Mouse (Mus musculus): ENCODE data around the gene Mcub. TPM values are rescaled to one million over a fixed set of nuclear protein-coding genes. Genes with fewer than 3 reads are reported as not detected.

The Mcub gene
- polyA plus RNA-seq, 1 experiment = 13.1 TPM

- no peaks in the 10 kb centered on the region for H3K36me3 ChIP-seq (ENCODE audit: control insufficient read depth, insufficient read depth, low read length)
- no peaks in the 10 kb centered on the region for H3K27me3 ChIP-seq (ENCODE audit: control insufficient read depth, insufficient read depth, low read length)
- peaks cover 26% of the 10 kb centered on the region for H3K4me1 ChIP-seq (replicated peaks; ENCODE audit: control insufficient read depth, insufficient read depth, low read length)
- no peak overlapping the region for H3K4me3 ChIP-seq (ENCODE audit: control insufficient read depth, insufficient read depth, low read length)
- H3K27ac ChIP-seq (ENCODE audit: control insufficient read depth, insufficient read depth, low read length) = no peak overlapping the region
- TF ChIP-seq POLR2A (IDR thresholded peaks at IDR 0.05; ENCODE audit: control insufficient read depth, extremely low read depth, insufficient read depth, low read length, poor library complexity) (no peak), CTCF (IDR thresholded peaks at IDR 0.05; ENCODE audit: borderline replicate concordance, control insufficient read depth, extremely low read depth, insufficient read depth, low read length, poor library complexity) (no peak)
- 96% methylated on average over 2 of the region's 2 CpGs for WGBS
- DNase-seq = no peak
Observed at GRCm38 (mm10) chr3:129879913-129880312, 90.1 kb downstream of the Mcub start.

DNA sequence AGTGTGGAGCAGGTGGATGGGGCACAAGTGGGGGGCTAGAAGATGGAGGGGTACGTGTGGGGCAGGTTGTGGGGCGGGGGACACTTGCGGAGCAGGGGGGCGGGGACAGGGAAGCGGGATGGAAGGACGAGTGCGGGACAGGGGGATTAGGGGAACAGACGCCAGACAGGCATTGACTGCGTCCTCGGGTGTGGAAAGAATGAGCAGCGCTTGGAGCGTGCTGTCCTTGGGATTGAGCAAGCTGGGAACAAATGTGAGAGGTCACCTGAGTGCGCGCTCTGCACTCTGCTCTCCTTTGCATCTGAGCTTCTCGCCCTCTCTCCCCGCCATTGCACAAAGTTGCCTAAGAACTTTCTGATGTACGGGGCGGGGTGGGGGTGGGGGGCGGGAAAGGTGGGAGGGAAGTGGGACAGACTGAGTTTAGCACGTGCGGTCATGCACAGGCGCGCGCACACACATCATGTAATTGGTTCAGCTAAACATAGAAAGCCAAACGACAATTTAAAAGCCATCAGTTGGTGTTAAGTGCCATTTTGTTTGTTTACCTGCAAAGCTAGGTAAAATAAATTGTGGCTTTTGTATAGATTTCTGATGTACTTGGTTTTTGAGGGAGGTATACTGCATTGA is 90.8 kb downstream of the Mcub start:
- peak overlapping the region; percentile 99 for H3K4me3 ChIP-seq (ENCODE audit: control insufficient read depth, insufficient read depth, low read length)
- peak overlapping the region; percentile 32; the same call in 1 of the 2 replicates for H3K27ac ChIP-seq (ENCODE audit: control insufficient read depth, insufficient read depth, low read length)
- H3K4me1 ChIP-seq (replicated peaks; ENCODE audit: control insufficient read depth, insufficient read depth, low read length) = peaks cover 26% of the 10 kb centered on the region
- DNase-seq = peak; percentile 31
- WGBS = under 1% methylated on average over 25 of the region's 25 CpGs
- no peak for TF ChIP-seq CTCF (IDR thresholded peaks at IDR 0.05; ENCODE audit: borderline replicate concordance, control insufficient read depth, extremely low read depth, insufficient read depth, low read length, poor library complexity)
- no peak for TF ChIP-seq POLR2A (IDR thresholded peaks at IDR 0.05; ENCODE audit: control insufficient read depth, extremely low read depth, insufficient read depth, low read length, poor library complexity)
- no peaks in the 10 kb centered on the region for H3K36me3 ChIP-seq (ENCODE audit: control insufficient read depth, insufficient read depth, low read length)
- H3K27me3 ChIP-seq (ENCODE audit: control insufficient read depth, insufficient read depth, low read length) = no peaks in the 10 kb centered on the region

- Histone ChIP-seq H3K4me1 (replicated peaks; ENCODE audit: control insufficient read depth, insufficient read depth, low read length) (peaks cover 26% of the 10 kb centered on the region), H3K4me3 (ENCODE audit: control insufficient read depth, insufficient read depth, low read length) (peak within 1 kb of the TSS; percentile 99), H3K36me3 (ENCODE audit: control insufficient read depth, insufficient read depth, low read length) (no peaks in the 10 kb centered on the region), H3K27me3 (ENCODE audit: control insufficient read depth, insufficient read depth, low read length) (no peaks in the 10 kb centered on the region), H3K27ac (ENCODE audit: control insufficient read depth, insufficient read depth, low read length) (peak within 1 kb of the TSS; percentile 32; the same call in 1 of the 2 replicates)
- peak; percentile 90 for DNase-seq
- under 1% methylated on average over 64 of the region's 66 CpGs for WGBS
- TF ChIP-seq CTCF (IDR thresholded peaks at IDR 0.05; ENCODE audit: borderline replicate concordance, control insufficient read depth, extremely low read depth, insufficient read depth, low read length, poor library complexity) (peak; percentile 37; the same call in 1 of the 2 replicates), POLR2A (IDR thresholded peaks at IDR 0.05; ENCODE audit: control insufficient read depth, extremely low read depth, insufficient read depth, low read length, poor library complexity) (peak; percentile 58)
Observed at GRCm38 (mm10) chr3:129878405-129879021, 91.5 kb downstream of the Mcub start, which contains the start of gene Pla2g12a. Gene Pla2g12a (plus strand): TSS chr3:129878606.

GRCm38 (mm10) chr3:129877327-129877726 is 92.7 kb downstream of the Mcub start:
- Histone ChIP-seq H3K36me3 (ENCODE audit: control insufficient read depth, insufficient read depth, low read length) (no peaks in the 10 kb centered on the region), H3K4me1 (replicated peaks; ENCODE audit: control insufficient read depth, insufficient read depth, low read length) (peaks cover 20% of the 10 kb centered on the region), H3K4me3 (ENCODE audit: control insufficient read depth, insufficient read depth, low read length) (no peak overlapping the region), H3K27ac (ENCODE audit: control insufficient read depth, insufficient read depth, low read length) (no peak overlapping the region), H3K27me3 (ENCODE audit: control insufficient read depth, insufficient read depth, low read length) (no peaks in the 10 kb centered on the region)
- TF ChIP-seq POLR2A (IDR thresholded peaks at IDR 0.05; ENCODE audit: control insufficient read depth, extremely low read depth, insufficient read depth, low read length, poor library complexity) (no peak), CTCF (IDR thresholded peaks at IDR 0.05; ENCODE audit: borderline replicate concordance, control insufficient read depth, extremely low read depth, insufficient read depth, low read length, poor library complexity) (no peak)
- WGBS = 93% methylated on average over 10 of the region's 10 CpGs
- no peak for DNase-seq

Other genes starting within 250 kb of the Mcub start
- gene Egf, start 214.9 kb downstream of the Mcub start, polyA plus RNA-seq (2012; rRNA removed) = 1.2 and 4.1 TPM in 2 replicates
- 0.09 TPM in 1 of 2 replicates, not detected in the other for gene Lrit3, start 166.2 kb downstream of the Mcub start, polyA plus RNA-seq (2012; rRNA removed)
- 0.08 and 0.09 TPM in 2 replicates for gene Rrh, start 147.6 kb downstream of the Mcub start, polyA plus RNA-seq (2012; rRNA removed)
- 36.4 and 46.7 TPM in 2 replicates for gene Gar1, start 138.8 kb downstream of the Mcub start, polyA plus RNA-seq (2012; rRNA removed)
- gene Cfi, start 134.3 kb downstream of the Mcub start, polyA plus RNA-seq (2012; rRNA removed) = 0.22 and 0.54 TPM in 2 replicates
- gene Pla2g12a, start 91.6 kb downstream of the Mcub start, polyA plus RNA-seq (2012; rRNA removed) = 67.0 and 89.3 TPM in 2 replicates
- gene Casp6, start 68.8 kb downstream of the Mcub start, polyA plus RNA-seq (2012; rRNA removed) = 82.6 and 86.1 TPM in 2 replicates
- 149 and 171 TPM in 2 replicates for gene Sec24b, start 91.3 kb upstream of the Mcub start, polyA plus RNA-seq (2012; rRNA removed)
- gene Col25a1, start 161.3 kb upstream of the Mcub start, polyA plus RNA-seq (2012; rRNA removed) = not detected in 2 replicates

All from thymus, adult 2 months (tissue).